Mouse (Mus musculus): ENCODE measurements at regions not wholly inside any gene's neighbourhood (a gene's known extent, or its start where the extent isn't known, plus 50 kb on each side); places are given as distances from the start of the nearest gene placed in this dataset.

GRCm38 (mm10) chr4:55593132-55593531 lies 60.9 kb upstream of the Klf4 start:
- intact Hi-C loops (cut with DNase I), result no loop called here

GRCm38 (mm10) chr4:55586212-55586611 lies 53.9 kb upstream of the Klf4 start:
- TF ChIP-seq CTCF (IDR thresholded peaks at IDR 0.05), result no peak
- H3K27ac ChIP-seq, result no peak overlapping the region
- H3K4me3 ChIP-seq, result no peak overlapping the region
- no peak for DNase-seq (ENCODE audit: extremely low spot score in 1 of 2, low spot score in 2 of 2)
- intact Hi-C loops (cut with DNase I), result no loop called here

More at GRCm38 (mm10) chr4:55593132-55593531, 60.9 kb upstream of the Klf4 start:
- no peak for TF ChIP-seq CTCF (IDR thresholded peaks at IDR 0.05)
- Histone ChIP-seq H3K27ac (no peak overlapping the region), H3K4me3 (no peak overlapping the region)
- no peak for DNase-seq (ENCODE audit: extremely low spot score in 1 of 2, low spot score in 2 of 2)

GRCm38 (mm10) chr4:55583589-55583988 lies 51.3 kb upstream of the Klf4 start:
- Histone ChIP-seq H3K4me3 (no peak overlapping the region), H3K27ac (no peak overlapping the region)
- intact Hi-C loops (cut with DNase I), result no loop called here
- no peak for DNase-seq (ENCODE audit: extremely low spot score in 1 of 2, low spot score in 2 of 2)
- no peak for TF ChIP-seq CTCF (IDR thresholded peaks at IDR 0.05)
